Mouse (Mus musculus): Measurements from ENCODE around the gene Ankrd27.

GRCm38 (mm10) chr7:35602766-35603165, 16.7 kb downstream of the Ankrd27 start:
- TF ChIP-seq POLR2A (IDR thresholded peaks at IDR 0.05; ENCODE audit: control insufficient read depth, low read depth, low read length) (no peak), CTCF (IDR thresholded peaks at IDR 0.05; ENCODE audit: control insufficient read depth, insufficient read depth, insufficient replicate concordance, low read depth, low read length) (no peak)

Data from testis, adult 2 months (tissue).